Mouse (Mus musculus): Measurements from ENCODE around the gene Mpp3.
A peak's percentile ranks its signal among the peaks of the same experiment; 100 is the strongest.

GRCm38 (mm10) chr11:101968791-101969190 lies 59.5 kb downstream of the Mpp3 start:
- peak; percentile 98 for TF ChIP-seq CTCF (IDR thresholded peaks at IDR 0.05; ENCODE audit: low read depth)
- no peak for TF ChIP-seq EP300 (IDR thresholded peaks at IDR 0.05; ENCODE audit: low read depth)
